In the genomic region with DNA sequence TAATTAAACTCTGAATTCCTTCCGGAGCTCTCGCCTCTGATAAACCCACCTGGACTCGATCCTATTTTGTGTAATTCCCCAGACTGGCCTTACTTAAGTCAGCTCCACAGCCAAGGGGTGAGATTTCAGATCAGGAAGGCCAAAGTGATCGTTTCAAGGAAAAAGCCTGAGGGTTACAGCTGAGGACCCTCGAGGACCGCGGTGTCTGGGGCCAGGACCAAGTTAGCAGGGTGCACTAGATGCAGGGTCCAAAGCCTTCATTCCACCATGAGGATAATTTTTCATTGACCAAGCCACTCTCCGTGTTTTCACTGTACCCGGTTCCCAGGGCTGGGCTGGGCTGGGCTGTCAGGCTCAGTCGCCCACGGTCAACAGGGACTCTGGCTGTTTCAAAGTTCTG, we compare ENCODE assay signal across 8 mouse cellular contexts. TPM values are rescaled to one million over a fixed set of nuclear protein-coding genes. Genes with fewer than 3 reads are reported as not detected.
DNase-seq lines count a peak whose midpoint lies in the region; TF ChIP-seq lines count a peak whose summit lies in the region.

No protein-coding gene starts in this region.

- WGBS in olfactory bulb, adult 2 months: 1% methylated on average over 11 of the region's 11 CpGs

- no peaks in the 10 kb centered on the region for H3K36me3 ChIP-seq in ES-Bruce4 (ENCODE audit: control insufficient read depth, insufficient read depth, low read length, poor library complexity, severe bottlenecking)

- H3K4me1 ChIP-seq in ES-Bruce4 (ENCODE audit: control insufficient read depth, insufficient read depth, low read length): no peaks in the 10 kb centered on the region
- peaks cover 11% of the 10 kb centered on the region for H3K4me1 ChIP-seq in olfactory bulb, adult 2 months (ENCODE audit: control insufficient read depth, insufficient read depth, low read length)

- no peak overlapping the region for H3K27ac ChIP-seq in ES-Bruce4 (ENCODE audit: insufficient read depth, low read length)
- peak overlapping the region; percentile 49 for H3K27ac ChIP-seq in olfactory bulb, adult 2 months (ENCODE audit: insufficient read depth, low read depth, low read length)

- peak; percentile 77 to 78 for DNase-seq in cerebellum, adult 18-20 months
- DNase-seq in forelimb bud, embryonic 11.5 days (ENCODE audit: low read depth, low spot score): peak; percentile 69
- DNase-seq in heart, postnatal 36 days: peak; percentile 78 to 82
- peak; percentile 65 to 82 for DNase-seq in layer of hippocampus, adult 18-20 months (ENCODE audit: low spot score in 2 of 2)
- DNase-seq in lung, adult 18-20 months: peak; percentile 69 to 73
- DNase-seq in thymus, postnatal 14 days: peak; percentile 65

- peak overlapping the region; percentile 32 for H3K4me3 ChIP-seq in ES-Bruce4 (ENCODE audit: low read depth, low read length)
- H3K4me3 ChIP-seq in olfactory bulb, adult 2 months (ENCODE audit: insufficient read depth, low read depth, low read length): peak overlapping the region; percentile 96

- no peaks in the 10 kb centered on the region for H3K9me3 ChIP-seq in ES-Bruce4 (replicated peaks; ENCODE audit: control insufficient read depth, insufficient read depth, low read length, poor library complexity, severe bottlenecking)

- intact Hi-C loops in heart, postnatal 36 days (cut with DNase I): loop anchor here (2.0 to 10.0 kb wide), 4 partner anchors 103 to 919 kb away; no protein-coding TSS in a partner anchor

- peaks cover 8% of the 10 kb centered on the region for H3K27me3 ChIP-seq in ES-Bruce4 (ENCODE audit: control insufficient read depth, insufficient read depth, low read length, poor library complexity, severe bottlenecking)

- H3K9ac ChIP-seq in ES-Bruce4 (ENCODE audit: low read depth, poor library complexity, severe bottlenecking): peak overlapping the region; percentile 68

- no peak for TF ChIP-seq CTCF in ES-Bruce4 (IDR thresholded peaks at IDR 0.05; ENCODE audit: low read depth, low read length)
- no peak for TF ChIP-seq CTCF in olfactory bulb, adult 2 months (IDR thresholded peaks at IDR 0.05; ENCODE audit: insufficient read depth, low read depth, low read length)

- no peak for TF ChIP-seq EP300 in ES-Bruce4 (IDR thresholded peaks at IDR 0.05; ENCODE audit: insufficient read depth, low read depth, low read length)

- no peak for TF ChIP-seq POLR2A in ES-Bruce4 (IDR thresholded peaks at IDR 0.05; ENCODE audit: insufficient read depth, low read length)
- no peak for TF ChIP-seq POLR2A in olfactory bulb, adult 2 months (IDR thresholded peaks at IDR 0.05; ENCODE audit: insufficient read depth, low read depth, low read length)

RNA-seq across cellular contexts. Expression of a gene that starts 0.6 kb away (rescaled TPM):
- 9.1 and 10.3 TPM in 2 replicates for polyA plus RNA-seq in ES-Bruce4 (2011; ENCODE audit: insufficient read depth, insufficient read length, low read depth, missing spikeins)
- 10 to 100 TPM; 17.2 to 18.7 TPM for total RNA-seq in heart, postnatal 36 days (2021)
- total RNA-seq in layer of hippocampus, adult 18-20 months (2021): 10 to 100 TPM; 74.6 to 76.6 TPM
- not detected in 2 replicates for polyA plus RNA-seq in olfactory bulb, adult 2 months (2012; ENCODE audit: insufficient read depth, insufficient read length, low replicate concordance, missing spikeins)
